9 mouse cellular contexts compared by ENCODE assay signal in genomic region chr3:68869211-68869690, GRCm38 (mm10). TPM values are rescaled to one million over a fixed set of nuclear protein-coding genes. Genes with fewer than 3 reads are reported as not detected.
DNase-seq lines count a peak whose midpoint lies in the region; ATAC-seq lines count a peak whose summit lies in the region.
"Had no signal": no experiment of that assay in that cellular context is flagged by ENCODE, and none has a peak within 500 bp of the region (broad histone marks: within the 10 kb centered on the region; RNA-seq: fewer than 3 reads in every experiment).

1110032F04Rik (plus strand) TSS chr3:68869586.

- peak within 1 kb of the TSS; percentile 96 for H3K4me2 ChIP-seq in forebrain, embryonic 16.5 days (ENCODE audit: low read length)
- peak within 1 kb of the TSS; percentile 100 for H3K4me2 ChIP-seq in intestine, embryonic 16.5 days (ENCODE audit: low read depth, low read length)
- peak within 1 kb of the TSS; percentile 98 for H3K4me2 ChIP-seq in midbrain, embryonic 11.5 days

- ATAC-seq in forebrain, embryonic 16.5 days = peak; percentile 78
- ATAC-seq in intestine, embryonic 16.5 days = peak; percentile 75
- peak; percentile 87 for ATAC-seq in midbrain, embryonic 11.5 days (ENCODE audit: low FRiP score)

- no peaks in the 10 kb centered on the region for H3K36me3 ChIP-seq in forebrain, embryonic 16.5 days (ENCODE audit: control insufficient read depth, insufficient read depth)
- H3K36me3 ChIP-seq in intestine, embryonic 16.5 days (ENCODE audit: control insufficient read depth, insufficient read depth, low read length) = no peaks in the 10 kb centered on the region
- H3K36me3 ChIP-seq in midbrain, embryonic 11.5 days (ENCODE audit: control insufficient read depth, insufficient read depth, low read length) = no peaks in the 10 kb centered on the region

- H3K4me3 ChIP-seq in forebrain, embryonic 16.5 days (replicated peaks; ENCODE audit: low read length) = peak within 1 kb of the TSS; percentile 78
- peak within 1 kb of the TSS; percentile 66 for H3K4me3 ChIP-seq in intestine, embryonic 16.5 days (ENCODE audit: low read length)
- peak within 1 kb of the TSS; percentile 63 for H3K4me3 ChIP-seq in midbrain, embryonic 11.5 days (ENCODE audit: low read depth, low read length)

- peaks cover 13% of the 10 kb centered on the region for H3K4me1 ChIP-seq in forebrain, embryonic 16.5 days (replicated peaks; ENCODE audit: control insufficient read depth, insufficient read depth, low read length)
- peaks cover 8% of the 10 kb centered on the region; the same call in 1 of the 2 replicates for H3K4me1 ChIP-seq in intestine, embryonic 16.5 days (ENCODE audit: control insufficient read depth, insufficient read depth, low read length)
- H3K4me1 ChIP-seq in midbrain, embryonic 11.5 days (ENCODE audit: control insufficient read depth, insufficient read depth, low read length) = peaks cover 4% of the 10 kb centered on the region

- WGBS in forebrain, embryonic 16.5 days = under 1% methylated on average over 39 of the region's 62 CpGs
- WGBS in intestine, embryonic 16.5 days = under 1% methylated on average over 54 of the region's 62 CpGs
- WGBS in midbrain, embryonic 11.5 days = under 1% methylated on average over 62 of the region's 62 CpGs

- no peak within 1 kb of the TSS; the same call in 1 of the 2 replicates for H3K27ac ChIP-seq in forebrain, embryonic 16.5 days (ENCODE audit: low read length)
- no peak within 1 kb of the TSS for H3K27ac ChIP-seq in intestine, embryonic 16.5 days (ENCODE audit: low read length)
- no peak within 1 kb of the TSS; the same call in 1 of the 2 replicates for H3K27ac ChIP-seq in midbrain, embryonic 11.5 days (ENCODE audit: low read depth, low read length)

- no peaks in the 10 kb centered on the region for H3K9me3 ChIP-seq in forebrain, embryonic 16.5 days (ENCODE audit: control insufficient read depth, low read length)
- H3K9me3 ChIP-seq in intestine, embryonic 16.5 days (ENCODE audit: control insufficient read depth, low read length) = no peaks in the 10 kb centered on the region
- no peaks in the 10 kb centered on the region for H3K9me3 ChIP-seq in midbrain, embryonic 11.5 days (ENCODE audit: control insufficient read depth, low read length)

- peak within 1 kb of the TSS; percentile 78 for H3K9ac ChIP-seq in forebrain, embryonic 16.5 days (replicated peaks; ENCODE audit: low read depth, low read length)
- H3K9ac ChIP-seq in intestine, embryonic 16.5 days (ENCODE audit: low read depth, low read length) = peak within 1 kb of the TSS; percentile 63
- peak within 1 kb of the TSS; percentile 70 for H3K9ac ChIP-seq in midbrain, embryonic 11.5 days (ENCODE audit: low read length)

- DNase-seq in cerebellum, postnatal 25 days = peak; percentile 34 to 43
- no peak for DNase-seq in cerebellum, adult 8-10 months
- peak; percentile 44 for DNase-seq in adrenal gland, postnatal 25 days
- peak; percentile 52 to 60 for DNase-seq in left cerebral cortex, postnatal 25 days (ENCODE audit: low spot score in 2 of 2)
- DNase-seq in midbrain, embryonic 11.5 days (ENCODE audit: low spot score, missing footprints) = peak; percentile 96
- DNase-seq in spleen, postnatal 14 days (ENCODE audit: low spot score in 2 of 2) = peak; percentile 4 to 9

- H3K27me3 ChIP-seq in forebrain, embryonic 16.5 days (replicated peaks; ENCODE audit: control insufficient read depth, insufficient read depth, low read length) = no peaks in the 10 kb centered on the region
- H3K27me3 ChIP-seq in intestine, embryonic 16.5 days (replicated peaks; ENCODE audit: control insufficient read depth, insufficient read depth, low read length) = peaks cover 31% of the 10 kb centered on the region
- peaks cover 24% of the 10 kb centered on the region for H3K27me3 ChIP-seq in midbrain, embryonic 11.5 days (ENCODE audit: control insufficient read depth, insufficient read depth, low read length)

- intact Hi-C loops in left cerebral cortex, postnatal 25 days (cut with DNase I) = no loop called here

RNA-seq across cellular contexts. Expression of gene 1110032F04Rik, which starts in this region (rescaled TPM):
- 0.27 TPM in 1 of 2 replicates, not detected in the other for total RNA-seq in adrenal gland, postnatal 25 days (2021)
- polyA plus RNA-seq in forebrain, embryonic 16.5 days (2015; fragmentation: Nextera tagmentation; extraction: Ambion mirVana) = 3.1 and 3.8 TPM in 2 replicates
- polyA plus RNA-seq in intestine, embryonic 16.5 days (2015; fragmentation: Nextera tagmentation; extraction: Ambion mirVana) = 0.43 and 0.66 TPM in 2 replicates
- 10 to 100 TPM; 15.3 to 15.9 TPM for total RNA-seq in left cerebral cortex, postnatal 25 days (2021)
- polyA plus RNA-seq in midbrain, embryonic 11.5 days (2014; fragmentation: Nextera tagmentation; extraction: Ambion mirVana) = 1.4 and 1.9 TPM in 2 replicates
- polyA plus RNA-seq: C2C12 had no signal

Comparison
In these comparisons a context has a peak if more than half of its experiments do, and no peak if none do; other contexts are left out.
1. RNA of gene 1110032F04Rik (total RNA-seq): 15.3 to 15.9 TPM in left cerebral cortex, postnatal 25 days; 0.27 TPM in adrenal gland, postnatal 25 days; every median in the first group is over 10 times any median in the second.
2. Peak in DNase-seq in adrenal gland, postnatal 25 days; RNA of the gene not detected or under 1 TPM.
3. Peak in ATAC-seq, H3K4me3 ChIP-seq, H3K9ac ChIP-seq and H3K4me2 ChIP-seq in intestine, embryonic 16.5 days; RNA of the gene not detected or under 1 TPM.
4. Peak in every context shown above with its lines, with median percentiles within 50 percentile points of each other: ATAC-seq, H3K4me2 ChIP-seq, H3K4me3 ChIP-seq and H3K9ac ChIP-seq.